Mouse (Mus musculus): ENCODE measurements around the gene Ltb4r1. TPM values are rescaled to one million over a fixed set of nuclear protein-coding genes. Genes with fewer than 3 reads are reported as not detected.

The Ltb4r1 gene
- polyA plus RNA-seq, 1 experiment from 2014 or later, result 0.17 TPM

DNA sequence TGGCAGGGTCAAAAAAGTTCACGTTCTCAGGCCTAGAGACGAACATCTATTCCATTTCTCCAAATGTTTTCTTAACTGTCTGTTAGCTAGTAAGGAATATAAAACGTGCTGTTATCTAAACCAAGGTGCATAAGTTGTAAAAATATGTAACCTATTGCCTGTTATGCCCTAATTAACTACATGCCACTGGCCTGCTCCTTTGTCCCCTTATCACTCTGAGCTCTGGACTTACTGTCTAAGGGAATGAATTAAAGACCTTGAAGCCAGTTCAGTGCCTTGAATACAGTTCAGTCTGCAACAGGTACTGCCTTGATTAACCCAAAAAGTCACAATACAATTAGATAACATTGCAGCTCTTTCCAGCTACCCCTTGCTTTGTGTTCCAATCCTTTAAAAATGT is 30.4 kb upstream of the Ltb4r1 start:
- Histone ChIP-seq H3K36me3 (ENCODE audit: control insufficient read depth, insufficient read depth, low read length) (peaks cover 2% of the 10 kb centered on the region; the same call in 1 of the 2 replicates), H3K4me1 (ENCODE audit: control insufficient read depth, insufficient read depth, low read length) (no peaks in the 10 kb centered on the region), H3K27me3 (ENCODE audit: control insufficient read depth, insufficient read depth, low read length) (no peaks in the 10 kb centered on the region), H3K9ac (ENCODE audit: low read length) (no peak overlapping the region), H3K4me3 (ENCODE audit: low read depth, low read length) (no peak overlapping the region), H3K9me3 (ENCODE audit: control insufficient read depth, low read length) (no peaks in the 10 kb centered on the region), H3K27ac (replicated peaks; ENCODE audit: low read depth, low read length) (no peak overlapping the region), H3K4me2 (ENCODE audit: low read depth, severe bottlenecking) (no peak overlapping the region)
- 72% methylated on average over 3 of the region's 3 CpGs for WGBS
- no peak for ATAC-seq (ENCODE audit: insufficient number of reproducible peaks, low FRiP score, low TSS enrichment, low read depth)
- DNase-seq (ENCODE audit: low spot score), result no peak

DNA sequence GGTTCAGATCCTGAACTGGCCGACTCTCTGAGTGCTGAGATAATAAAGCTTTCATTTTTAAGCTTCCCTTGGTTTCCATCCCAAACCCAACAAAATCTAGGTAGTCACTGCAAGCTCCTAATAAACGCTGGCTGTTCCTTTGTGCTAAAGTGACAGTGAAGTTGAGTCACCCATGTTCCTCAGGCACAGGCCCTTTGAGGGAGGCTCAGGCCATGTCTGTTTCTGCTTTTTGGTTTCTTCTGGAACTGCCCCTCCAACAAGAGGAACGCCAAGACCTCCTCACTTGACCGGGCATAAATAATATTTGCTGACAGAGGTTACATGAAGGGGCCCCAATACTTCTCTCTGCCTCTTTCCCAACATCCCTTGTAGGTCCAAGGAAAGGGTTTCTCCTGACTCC is 30.0 kb upstream of the Ltb4r1 start:
- DNase-seq (ENCODE audit: low spot score) (no peak), ATAC-seq (ENCODE audit: insufficient number of reproducible peaks, low FRiP score, low TSS enrichment, low read depth) (no peak)
- H3K9me3 ChIP-seq (ENCODE audit: control insufficient read depth, low read length), result no peaks in the 10 kb centered on the region
- H3K27ac ChIP-seq (replicated peaks; ENCODE audit: low read depth, low read length), result no peak overlapping the region
- no peak overlapping the region for H3K9ac ChIP-seq (ENCODE audit: low read length)
- no peak overlapping the region for H3K4me2 ChIP-seq (ENCODE audit: low read depth, severe bottlenecking)
- H3K36me3 ChIP-seq (ENCODE audit: control insufficient read depth, insufficient read depth, low read length), result peaks cover 2% of the 10 kb centered on the region; the same call in 1 of the 2 replicates
- H3K4me3 ChIP-seq (ENCODE audit: low read depth, low read length), result no peak overlapping the region
- H3K4me1 ChIP-seq (ENCODE audit: control insufficient read depth, insufficient read depth, low read length), result no peaks in the 10 kb centered on the region
- no peaks in the 10 kb centered on the region for H3K27me3 ChIP-seq (ENCODE audit: control insufficient read depth, insufficient read depth, low read length)
- 84% methylated on average over 4 of the region's 4 CpGs for WGBS

DNA sequence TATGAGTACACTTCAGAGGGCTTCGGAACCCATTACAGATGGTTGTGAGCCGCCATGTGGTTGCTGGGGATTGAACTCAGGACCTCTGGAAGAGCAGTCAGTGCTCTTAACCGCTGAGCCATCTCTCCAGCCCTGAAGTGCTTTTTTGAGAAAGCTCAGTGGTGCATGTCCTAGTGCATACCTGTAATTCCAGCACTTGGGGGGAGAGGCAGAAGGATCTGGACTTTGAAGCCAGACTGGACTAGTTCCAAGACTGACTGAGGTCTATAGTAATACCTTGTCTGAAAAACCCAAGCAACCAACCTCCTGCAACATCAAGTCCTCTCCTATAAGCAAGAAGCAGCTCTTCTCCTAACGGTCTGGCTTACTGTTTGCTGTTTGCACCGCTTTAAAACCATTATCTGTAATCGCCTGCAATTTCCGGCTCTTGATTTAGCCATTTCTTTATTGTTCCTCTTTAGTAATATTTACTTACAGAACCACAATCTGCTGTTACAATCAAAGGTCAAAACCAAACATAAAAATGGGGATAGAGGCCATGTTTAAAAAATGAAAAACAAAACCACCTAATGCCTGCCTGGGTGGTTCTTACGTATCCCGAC is 28.6 kb upstream of the Ltb4r1 start:
- Histone ChIP-seq H3K36me3 (ENCODE audit: control insufficient read depth, insufficient read depth, low read length) (peaks cover 2% of the 10 kb centered on the region; the same call in 1 of the 2 replicates), H3K4me2 (ENCODE audit: low read depth, severe bottlenecking) (no peak overlapping the region), H3K27ac (replicated peaks; ENCODE audit: low read depth, low read length) (no peak overlapping the region), H3K9me3 (ENCODE audit: control insufficient read depth, low read length) (no peaks in the 10 kb centered on the region), H3K27me3 (ENCODE audit: control insufficient read depth, insufficient read depth, low read length) (no peaks in the 10 kb centered on the region), H3K4me1 (ENCODE audit: control insufficient read depth, insufficient read depth, low read length) (no peaks in the 10 kb centered on the region), H3K9ac (ENCODE audit: low read length) (no peak overlapping the region), H3K4me3 (ENCODE audit: low read depth, low read length) (no peak overlapping the region)
- no peak for ATAC-seq (ENCODE audit: insufficient number of reproducible peaks, low FRiP score, low TSS enrichment, low read depth)
- DNase-seq (ENCODE audit: low spot score), result no peak
- WGBS, result 85% methylated on average over 9 of the region's 9 CpGs

DNA sequence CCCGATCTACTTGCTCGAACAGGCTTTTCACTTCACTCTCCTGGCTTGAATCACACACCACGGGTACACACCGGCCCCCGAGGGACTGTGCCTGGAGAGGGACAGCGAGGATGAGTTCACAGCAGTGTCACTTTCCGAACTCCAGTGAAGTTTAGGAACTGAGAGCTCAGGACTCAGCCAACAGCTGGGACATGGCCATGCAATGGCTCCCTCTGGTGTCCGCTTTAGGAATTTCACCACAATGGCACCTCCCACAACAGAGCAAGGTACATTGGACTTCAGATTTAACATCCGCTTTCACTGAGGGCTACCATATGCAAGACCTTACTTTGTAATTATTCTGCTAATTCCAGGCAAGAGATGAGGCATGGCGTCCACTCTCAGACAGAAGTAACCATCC is 22.1 kb upstream of the Ltb4r1 start:
- no peak overlapping the region for H3K4me3 ChIP-seq (ENCODE audit: low read depth, low read length)
- no peaks in the 10 kb centered on the region for H3K9me3 ChIP-seq (ENCODE audit: control insufficient read depth, low read length)
- H3K27me3 ChIP-seq (ENCODE audit: control insufficient read depth, insufficient read depth, low read length), result no peaks in the 10 kb centered on the region
- peaks cover 2% of the 10 kb centered on the region; the same call in 1 of the 2 replicates for H3K36me3 ChIP-seq (ENCODE audit: control insufficient read depth, insufficient read depth, low read length)
- no peak overlapping the region for H3K27ac ChIP-seq (replicated peaks; ENCODE audit: low read depth, low read length)
- H3K9ac ChIP-seq (ENCODE audit: low read length), result no peak overlapping the region; the same call in 1 of the 2 replicates
- DNase-seq (ENCODE audit: low spot score), result peak; percentile 93
- peaks cover 10% of the 10 kb centered on the region for H3K4me1 ChIP-seq (ENCODE audit: control insufficient read depth, insufficient read depth, low read length)
- H3K4me2 ChIP-seq (ENCODE audit: low read depth, severe bottlenecking), result no peak overlapping the region
- 23% methylated on average over 10 of the region's 10 CpGs for WGBS
- peak; percentile 45; the same call in 1 of the 2 replicates for ATAC-seq (ENCODE audit: insufficient number of reproducible peaks, low FRiP score, low TSS enrichment, low read depth)

DNA sequence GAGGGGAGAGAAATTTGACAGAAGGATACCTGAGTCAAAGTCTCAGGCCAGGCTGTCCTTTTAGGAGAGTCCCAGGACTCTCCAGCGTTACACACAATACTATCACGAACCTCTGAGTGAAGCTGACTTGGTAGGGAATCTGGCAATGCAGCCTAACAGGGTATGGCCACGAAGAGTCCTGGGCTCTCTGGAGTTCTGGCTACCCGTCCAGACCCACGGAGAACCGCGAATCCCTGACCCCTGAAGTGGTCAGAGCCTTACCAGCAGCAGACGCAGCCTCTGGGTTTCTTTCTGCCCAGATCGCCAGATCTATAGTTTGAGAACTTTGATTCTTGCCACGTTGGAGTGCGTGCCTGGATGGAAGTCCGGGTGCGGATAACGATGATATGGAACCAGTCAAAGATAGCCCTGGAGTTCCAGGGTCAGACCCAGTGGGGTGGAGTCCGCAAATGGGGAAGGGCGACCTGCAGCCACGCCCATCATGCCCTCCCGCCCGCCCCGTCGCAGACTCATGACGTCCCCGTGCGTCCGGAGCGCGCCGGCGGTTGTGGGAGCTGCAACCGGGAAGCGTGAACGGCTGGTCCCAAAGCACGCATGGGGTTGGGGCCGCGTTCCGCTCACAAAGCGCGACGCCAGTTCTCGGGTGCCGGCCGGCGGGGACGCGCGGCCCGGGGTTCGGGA is 20.4 kb upstream of the Ltb4r1 start, which contains the start of the genes Dhrs1 and Nop9:
Gene Dhrs1, minus strand, starts transcription at position 511 of the 681 bp plus-strand sequence.
Gene Nop9, plus strand, starts transcription at position 514 of the 681 bp plus-strand sequence.
- ATAC-seq (ENCODE audit: insufficient number of reproducible peaks, low FRiP score, low TSS enrichment, low read depth), result peak; percentile 81
- WGBS, result 1% methylated on average over 45 of the region's 48 CpGs
- Histone ChIP-seq H3K36me3 (ENCODE audit: control insufficient read depth, insufficient read depth, low read length) (peaks cover 9% of the 10 kb centered on the region; the same call in 1 of the 2 replicates), H3K9ac (ENCODE audit: low read length) (peak within 1 kb of the TSS; percentile 76), H3K4me3 (ENCODE audit: low read depth, low read length) (peak within 1 kb of the TSS; percentile 93), H3K27me3 (ENCODE audit: control insufficient read depth, insufficient read depth, low read length) (no peaks in the 10 kb centered on the region; the same call in 1 of the 2 replicates), H3K4me2 (ENCODE audit: low read depth, severe bottlenecking) (peak within 1 kb of the TSS; percentile 73), H3K27ac (replicated peaks; ENCODE audit: low read depth, low read length) (0 out of 2 replicates have a peak within 1 kb of the TSS, but pooled peaks have one; percentile 2), H3K9me3 (ENCODE audit: control insufficient read depth, low read length) (no peaks in the 10 kb centered on the region), H3K4me1 (ENCODE audit: control insufficient read depth, insufficient read depth, low read length) (peaks cover 10% of the 10 kb centered on the region)
- DNase-seq (ENCODE audit: low spot score), result peak; percentile 96

DNA sequence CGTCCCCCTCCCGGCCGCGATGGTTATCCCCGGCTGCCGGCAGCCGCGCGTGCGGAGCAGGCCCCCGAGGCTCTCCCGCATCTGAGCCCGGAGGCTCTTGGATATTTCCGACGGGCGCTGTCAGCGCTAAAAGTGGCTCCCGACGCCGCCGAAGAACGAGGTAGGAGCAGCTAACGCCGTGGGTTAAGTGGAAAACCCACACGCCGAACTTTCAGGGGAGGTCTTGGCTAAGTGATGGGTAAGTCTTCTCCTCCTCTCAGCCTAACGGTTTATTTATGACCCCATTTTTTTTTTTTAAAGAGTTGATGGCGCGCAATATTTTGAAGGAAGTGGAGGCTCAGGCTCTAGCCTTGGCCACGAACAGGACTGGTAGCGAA is 19.9 kb upstream of the Ltb4r1 start:
- WGBS, result under 1% methylated on average over 31 of the region's 31 CpGs
- peak overlapping the region; percentile 73 for H3K4me2 ChIP-seq (ENCODE audit: low read depth, severe bottlenecking)
- H3K27me3 ChIP-seq (ENCODE audit: control insufficient read depth, insufficient read depth, low read length), result no peaks in the 10 kb centered on the region; the same call in 1 of the 2 replicates
- H3K36me3 ChIP-seq (ENCODE audit: control insufficient read depth, insufficient read depth, low read length), result peaks cover 9% of the 10 kb centered on the region; the same call in 1 of the 2 replicates
- 0 out of 2 replicates have a peak overlapping the region, but pooled peaks have one; percentile 2 for H3K27ac ChIP-seq (replicated peaks; ENCODE audit: low read depth, low read length)
- H3K4me3 ChIP-seq (ENCODE audit: low read depth, low read length), result peak overlapping the region; percentile 93
- ATAC-seq (ENCODE audit: insufficient number of reproducible peaks, low FRiP score, low TSS enrichment, low read depth) (no peak; the same call in 1 of the 2 replicates), DNase-seq (ENCODE audit: low spot score) (no peak)
- H3K9ac ChIP-seq (ENCODE audit: low read length), result peak overlapping the region; percentile 76
- no peaks in the 10 kb centered on the region for H3K9me3 ChIP-seq (ENCODE audit: control insufficient read depth, low read length)
- peaks cover 10% of the 10 kb centered on the region for H3K4me1 ChIP-seq (ENCODE audit: control insufficient read depth, insufficient read depth, low read length)

DNA sequence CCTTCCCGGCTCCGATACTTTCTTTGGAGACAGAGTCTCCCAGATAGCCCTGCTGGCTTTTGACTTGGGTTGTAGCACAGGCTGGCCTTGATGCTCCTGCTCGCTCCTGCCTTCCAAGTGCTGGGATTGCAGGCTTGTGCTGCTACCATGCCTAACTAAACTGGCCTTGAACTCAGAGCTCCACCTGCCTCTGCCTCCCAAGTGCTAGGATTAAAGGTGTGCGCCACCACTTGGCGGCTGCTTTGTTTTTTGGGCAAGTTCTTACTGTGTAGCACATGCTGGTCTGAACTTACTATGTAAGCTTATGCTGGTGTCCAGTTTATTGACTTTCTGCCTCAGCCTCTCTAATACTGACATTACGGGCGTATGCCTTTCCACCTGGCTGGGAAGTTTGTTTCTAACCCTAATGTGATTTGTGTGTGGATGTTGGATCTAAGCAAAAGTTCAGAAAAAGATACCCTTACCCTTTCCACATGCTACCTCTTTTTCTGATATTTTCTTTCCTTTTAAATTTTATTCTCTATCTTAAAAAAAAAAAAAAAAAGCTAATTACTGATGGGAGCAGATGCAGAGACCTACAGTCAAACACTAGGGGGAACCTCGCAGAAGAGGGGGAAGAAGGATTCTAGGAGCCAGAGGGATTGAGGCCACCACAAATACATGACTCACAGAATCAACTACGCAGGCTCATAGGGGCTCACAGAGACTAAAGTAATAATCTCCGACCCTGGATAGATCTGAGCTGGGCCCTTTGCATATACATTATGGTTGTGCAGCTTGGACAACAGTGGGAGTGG is 18.5 kb upstream of the Ltb4r1 start:
- peak overlapping the region; percentile 73; the same call in 1 of the 2 replicates for H3K4me2 ChIP-seq (ENCODE audit: low read depth, severe bottlenecking)
- H3K9me3 ChIP-seq (ENCODE audit: control insufficient read depth, low read length), result no peaks in the 10 kb centered on the region
- no peak overlapping the region for H3K27ac ChIP-seq (replicated peaks; ENCODE audit: low read depth, low read length)
- 90% methylated on average over 10 of the region's 10 CpGs for WGBS
- H3K36me3 ChIP-seq (ENCODE audit: control insufficient read depth, insufficient read depth, low read length), result peaks cover 12% of the 10 kb centered on the region; the same call in 1 of the 2 replicates
- ATAC-seq (ENCODE audit: insufficient number of reproducible peaks, low FRiP score, low TSS enrichment, low read depth) (no peak), DNase-seq (ENCODE audit: low spot score) (no peak)
- H3K4me3 ChIP-seq (ENCODE audit: low read depth, low read length), result no peak overlapping the region
- H3K27me3 ChIP-seq (ENCODE audit: control insufficient read depth, insufficient read depth, low read length), result no peaks in the 10 kb centered on the region; the same call in 1 of the 2 replicates
- peaks cover 10% of the 10 kb centered on the region for H3K4me1 ChIP-seq (ENCODE audit: control insufficient read depth, insufficient read depth, low read length)
- H3K9ac ChIP-seq (ENCODE audit: low read length), result no peak overlapping the region

DNA sequence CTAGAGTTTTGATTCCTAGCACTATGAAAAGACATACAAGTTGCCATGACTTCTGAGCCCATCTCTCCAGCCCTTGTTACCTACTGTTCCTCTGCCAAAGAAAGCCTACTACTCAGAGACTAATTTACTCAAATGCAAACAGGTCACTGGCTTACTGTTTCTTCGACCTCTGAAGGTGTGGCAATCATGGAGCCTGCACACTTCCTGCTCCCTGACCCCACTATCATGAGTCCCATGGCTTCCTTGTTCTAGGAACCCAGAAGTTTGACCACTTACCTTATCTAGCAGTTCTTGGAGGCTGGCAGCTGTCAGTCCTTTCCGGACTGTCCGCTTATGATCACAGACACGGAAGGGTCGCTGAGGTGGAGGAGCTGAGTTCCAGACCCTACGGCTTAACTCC is 8.2 kb upstream of the Ltb4r1 start:
- ATAC-seq (ENCODE audit: insufficient number of reproducible peaks, low FRiP score, low TSS enrichment, low read depth) (no peak), DNase-seq (ENCODE audit: low spot score) (no peak)
- Histone ChIP-seq H3K27me3 (ENCODE audit: control insufficient read depth, insufficient read depth, low read length) (peaks cover 11% of the 10 kb centered on the region), H3K9ac (ENCODE audit: low read length) (no peak overlapping the region), H3K4me2 (ENCODE audit: low read depth, severe bottlenecking) (no peak overlapping the region), H3K9me3 (ENCODE audit: control insufficient read depth, low read length) (no peaks in the 10 kb centered on the region), H3K4me1 (ENCODE audit: control insufficient read depth, insufficient read depth, low read length) (peaks cover 4% of the 10 kb centered on the region; the same call in 1 of the 2 replicates), H3K36me3 (ENCODE audit: control insufficient read depth, insufficient read depth, low read length) (peaks cover 11% of the 10 kb centered on the region; the same call in 1 of the 2 replicates), H3K4me3 (ENCODE audit: low read depth, low read length) (no peak overlapping the region), H3K27ac (replicated peaks; ENCODE audit: low read depth, low read length) (no peak overlapping the region)
- 89% methylated on average over 6 of the region's 6 CpGs for WGBS

Measured in limb, embryonic 11.5 days (tissue).